Mouse (Mus musculus) left cerebral cortex, adult 2 months (tissue): ENCODE data around the gene Scnn1a. TPM values are rescaled to one million over a fixed set of nuclear protein-coding genes. Genes with fewer than 3 reads are reported as not detected.

Experiments
- DNase-seq, 2 experiments: peaks; one replicate each; pipeline ENCODE4 v3.0.0; 2021 to 2022; ENCODE audit warnings: low spot score in 2 of 2, mixed read lengths in 1 of 2; ENCODE audit errors: extremely low spot score in 1 of 2
- H3K27ac ChIP-seq: fragments of 200-600 bp; 2 replicates; pipeline ENCODE4 v1.8.1; 2022
- H3K4me3 ChIP-seq: fragments of 200-600 bp; 2 replicates; pipeline ENCODE4 v1.8.1; 2022
- CTCF ChIP-seq: fragments of 200-600 bp; IDR thresholded peaks from 2 replicates; pipeline ENCODE4 v1.8.1; 2022; ENCODE audit warnings: antibody characterized with exemption, mild to moderate bottlenecking, moderate library complexity
- intact Hi-C: fragments of 180-260 bp; cut with DNase I; formaldehyde crosslinking; loops from one replicate; pipeline ENCODE4 v1.15.1; 2025
- total RNA-seq, 2 experiments: library from RNA; stranded (reverse); gene quantifications; 2 replicates each; pipeline ENCODE4 v1.2.3; 2021

The Scnn1a gene
- total RNA-seq, 2 experiments from 2014 or later: 2.5 to 2.7 TPM

- no peak for DNase-seq
- intact Hi-C loops: no loop called here
- peak; percentile 51 for TF ChIP-seq CTCF
- Histone ChIP-seq H3K27ac (no peak overlapping the region), H3K4me3 (no peak overlapping the region)
Measured at GRCm38 (mm10) chr6:125328243-125328642, 7.8 kb downstream of the Scnn1a start.

GRCm38 (mm10) chr6:125330626-125331326 is 10.3 kb downstream of the Scnn1a start:
- intact Hi-C loops: no loop called here

GRCm38 (mm10) chr6:125333112-125333899 is 12.8 kb downstream of the Scnn1a start:
- DNase-seq: no peak
- no peak for TF ChIP-seq CTCF
- intact Hi-C loops: no loop called here
- no peak overlapping the region for H3K4me3 ChIP-seq
- H3K27ac ChIP-seq: no peak overlapping the region

More at GRCm38 (mm10) chr6:125330626-125331326, 10.3 kb downstream of the Scnn1a start:
- peak; percentile 71 to 74 for DNase-seq
- H3K4me3 ChIP-seq: peak overlapping the region; percentile 64
- H3K27ac ChIP-seq: peak overlapping the region; percentile 52
- no peak; the same call in 1 of the 2 replicates for TF ChIP-seq CTCF

GRCm38 (mm10) chr6:125334356-125334755 is 13.9 kb downstream of the Scnn1a start:
- H3K27ac ChIP-seq: no peak overlapping the region
- intact Hi-C loops: no loop called here
- DNase-seq: no peak
- no peak overlapping the region for H3K4me3 ChIP-seq
- TF ChIP-seq CTCF: no peak

GRCm38 (mm10) chr6:125338791-125339660 is 18.6 kb downstream of the Scnn1a start:
- no peak for DNase-seq
- Histone ChIP-seq H3K4me3 (no peak overlapping the region), H3K27ac (no peak overlapping the region)
- TF ChIP-seq CTCF: no peak
- intact Hi-C loops: no loop called here

GRCm38 (mm10) chr6:125340244-125340643 is 19.8 kb downstream of the Scnn1a start:
- no peak for TF ChIP-seq CTCF
- no peak for DNase-seq
- H3K27ac ChIP-seq: no peak overlapping the region
- H3K4me3 ChIP-seq: no peak overlapping the region
- intact Hi-C loops: no loop called here

GRCm38 (mm10) chr6:125342198-125342597 is 21.7 kb downstream of the Scnn1a start:
- no peak for DNase-seq
- H3K27ac ChIP-seq: no peak overlapping the region
- H3K4me3 ChIP-seq: no peak overlapping the region
- intact Hi-C loops: no loop called here
- no peak for TF ChIP-seq CTCF

GRCm38 (mm10) chr6:125344084-125344483 is 23.6 kb downstream of the Scnn1a start:
- TF ChIP-seq CTCF: no peak
- Histone ChIP-seq H3K27ac (no peak overlapping the region), H3K4me3 (no peak overlapping the region)
- DNase-seq: no peak
- intact Hi-C loops: no loop called here

- intact Hi-C loops: no loop called here
- DNase-seq: no peak
- TF ChIP-seq CTCF: no peak
- no peak overlapping the region for H3K27ac ChIP-seq
- H3K4me3 ChIP-seq: no peak overlapping the region
Measured at GRCm38 (mm10) chr6:125344866-125345265, 24.4 kb downstream of the Scnn1a start.

GRCm38 (mm10) chr6:125345625-125346024 is 25.2 kb downstream of the Scnn1a start:
- Histone ChIP-seq H3K4me3 (no peak overlapping the region), H3K27ac (no peak overlapping the region)
- intact Hi-C loops: no loop called here
- no peak for DNase-seq
- no peak for TF ChIP-seq CTCF

GRCm38 (mm10) chr6:125346029-125346428 is 25.6 kb downstream of the Scnn1a start:
- no peak for DNase-seq
- no peak for TF ChIP-seq CTCF
- intact Hi-C loops: no loop called here
- no peak overlapping the region for H3K27ac ChIP-seq
- no peak overlapping the region for H3K4me3 ChIP-seq
